Mouse (Mus musculus): Measurements from ENCODE around the gene Fkbp6. TPM values are rescaled to one million over a fixed set of nuclear protein-coding genes. Genes with fewer than 3 reads are reported as not detected.
A peak's percentile ranks its signal among the peaks of the same experiment; 100 is the strongest.

The Fkbp6 gene
- polyA plus RNA-seq, 1 experiment from 2014 or later = 0.38 TPM

DNA sequence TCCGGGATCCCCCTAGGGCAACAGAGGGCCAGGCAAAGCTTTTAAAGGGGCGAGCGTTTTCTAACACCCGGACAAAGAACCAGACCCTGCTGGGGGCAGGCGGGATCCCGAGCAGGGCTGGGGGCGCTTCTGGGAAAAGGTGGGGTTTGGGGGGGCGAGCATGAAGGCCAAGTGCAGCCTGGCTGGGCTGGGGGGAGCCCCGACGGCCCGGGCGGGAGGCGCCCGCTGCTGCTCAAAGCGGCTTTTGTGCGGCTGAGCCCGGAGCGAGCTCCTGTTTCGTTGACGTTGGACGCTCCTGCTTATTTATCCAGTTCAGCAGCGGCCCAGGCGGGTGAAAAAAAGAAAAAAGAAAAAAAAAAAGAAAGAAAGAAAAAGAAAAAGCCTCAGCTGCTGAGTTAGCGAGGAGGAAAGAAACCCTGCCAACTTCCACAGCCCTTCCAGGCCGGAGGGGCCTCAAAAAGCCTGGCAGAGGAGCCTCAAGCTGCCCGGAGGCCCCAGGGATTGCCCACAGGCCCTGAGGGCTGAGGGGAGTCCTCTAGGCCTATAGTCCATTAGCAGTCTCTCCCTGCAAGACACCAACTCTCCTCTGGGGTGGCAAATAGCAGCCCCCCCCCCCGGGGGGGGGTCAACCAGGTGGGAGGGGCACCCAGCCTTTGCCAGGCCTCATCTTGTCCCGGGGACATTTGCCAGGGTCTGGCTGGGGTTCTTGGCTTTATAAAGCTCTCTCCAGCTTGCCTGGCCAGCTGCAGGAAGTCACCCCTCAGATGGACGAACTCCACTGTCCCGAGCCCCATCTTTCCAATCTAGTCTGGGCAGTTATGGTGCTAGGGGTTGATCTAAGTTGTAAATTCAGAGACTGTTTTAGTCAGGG is 91.3 kb downstream of the Fkbp6 start:
- Histone ChIP-seq H3K36me3 (ENCODE audit: control insufficient read depth, insufficient read depth, low read length) (no peaks in the 10 kb centered on the region), H3K9me3 (ENCODE audit: control insufficient read depth, low read length) (0 out of 2 replicates have a peak, but pooled peaks cover 4% of the 10 kb centered on the region), H3K4me2 (ENCODE audit: low read length) (peak overlapping the region; percentile 48), H3K4me3 (replicated peaks; ENCODE audit: low read depth, low read length) (peak overlapping the region; percentile 27), H3K27ac (replicated peaks; ENCODE audit: low read depth, low read length) (peak overlapping the region; percentile 86), H3K9ac (replicated peaks; ENCODE audit: low read length) (peak overlapping the region; percentile 59), H3K27me3 (ENCODE audit: control insufficient read depth, insufficient read depth, low read length) (no peaks in the 10 kb centered on the region), H3K4me1 (ENCODE audit: control insufficient read depth, insufficient read depth, low read length) (peaks cover 16% of the 10 kb centered on the region)
- DNase-seq (peak; percentile 80), ATAC-seq (ENCODE audit: low FRiP score, low TSS enrichment) (peak; percentile 44; the same call in 1 of the 2 replicates)
- 10% methylated on average over 30 of the region's 30 CpGs for WGBS

DNA sequence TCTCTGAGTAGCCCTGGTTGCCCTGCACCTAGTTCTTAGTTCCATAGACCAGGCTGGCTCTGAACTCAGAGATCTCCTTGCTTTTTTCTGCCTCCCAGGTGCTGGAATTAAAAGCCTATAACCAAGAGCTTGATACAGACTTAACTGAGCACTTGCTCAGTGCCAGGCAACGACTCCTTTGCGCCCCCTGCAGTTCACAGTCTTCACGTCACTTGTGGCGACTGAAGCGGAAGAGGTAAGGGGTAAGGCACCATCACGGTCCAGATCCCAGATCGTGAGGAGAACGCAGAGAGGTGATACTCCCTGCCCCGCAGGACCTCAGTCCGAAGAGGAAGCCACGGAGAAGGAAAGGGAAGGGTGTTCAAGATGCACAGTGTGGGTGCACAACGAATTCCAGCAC is 92.3 kb downstream of the Fkbp6 start:
- no peak for ATAC-seq (ENCODE audit: low FRiP score, low TSS enrichment)
- Histone ChIP-seq H3K9me3 (ENCODE audit: control insufficient read depth, low read length) (0 out of 2 replicates have a peak, but pooled peaks cover 4% of the 10 kb centered on the region), H3K27me3 (ENCODE audit: control insufficient read depth, insufficient read depth, low read length) (no peaks in the 10 kb centered on the region), H3K4me2 (ENCODE audit: low read length) (no peak overlapping the region), H3K36me3 (ENCODE audit: control insufficient read depth, insufficient read depth, low read length) (no peaks in the 10 kb centered on the region), H3K4me3 (replicated peaks; ENCODE audit: low read depth, low read length) (no peak overlapping the region), H3K9ac (replicated peaks; ENCODE audit: low read length) (no peak overlapping the region), H3K27ac (replicated peaks; ENCODE audit: low read depth, low read length) (peak overlapping the region; percentile 86), H3K4me1 (ENCODE audit: control insufficient read depth, insufficient read depth, low read length) (peaks cover 20% of the 10 kb centered on the region)
- no peak for DNase-seq
- WGBS = 85% methylated on average over 12 of the region's 12 CpGs

DNA sequence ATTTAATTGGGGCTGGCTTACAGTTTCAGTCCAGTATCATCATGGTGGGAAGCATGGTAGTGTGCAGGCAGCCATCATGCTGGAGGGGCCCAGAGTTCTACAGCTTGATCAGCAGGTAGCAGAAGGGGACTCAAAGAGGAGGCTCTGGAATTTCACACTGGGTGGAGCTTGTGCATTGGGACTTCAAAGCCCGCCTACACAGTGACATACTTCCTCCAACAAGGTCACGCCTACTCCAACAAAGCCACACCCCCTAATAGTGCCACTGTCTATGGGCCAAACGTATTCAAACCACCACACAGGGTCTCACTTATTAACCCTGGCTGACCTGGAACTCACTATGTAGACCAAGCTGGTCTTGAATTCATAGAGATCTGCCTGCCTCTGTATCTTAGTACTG is 93.7 kb downstream of the Fkbp6 start:
- DNase-seq (no peak), ATAC-seq (ENCODE audit: low FRiP score, low TSS enrichment) (no peak)
- Histone ChIP-seq H3K9ac (replicated peaks; ENCODE audit: low read length) (no peak overlapping the region), H3K36me3 (ENCODE audit: control insufficient read depth, insufficient read depth, low read length) (no peaks in the 10 kb centered on the region), H3K27ac (replicated peaks; ENCODE audit: low read depth, low read length) (no peak overlapping the region), H3K4me1 (ENCODE audit: control insufficient read depth, insufficient read depth, low read length) (peaks cover 20% of the 10 kb centered on the region), H3K4me3 (replicated peaks; ENCODE audit: low read depth, low read length) (no peak overlapping the region), H3K4me2 (ENCODE audit: low read length) (no peak overlapping the region), H3K9me3 (ENCODE audit: control insufficient read depth, low read length) (0 out of 2 replicates have a peak, but pooled peaks cover 4% of the 10 kb centered on the region), H3K27me3 (ENCODE audit: control insufficient read depth, insufficient read depth, low read length) (no peaks in the 10 kb centered on the region)
- WGBS = 90% methylated on average over 3 of the region's 3 CpGs

DNA sequence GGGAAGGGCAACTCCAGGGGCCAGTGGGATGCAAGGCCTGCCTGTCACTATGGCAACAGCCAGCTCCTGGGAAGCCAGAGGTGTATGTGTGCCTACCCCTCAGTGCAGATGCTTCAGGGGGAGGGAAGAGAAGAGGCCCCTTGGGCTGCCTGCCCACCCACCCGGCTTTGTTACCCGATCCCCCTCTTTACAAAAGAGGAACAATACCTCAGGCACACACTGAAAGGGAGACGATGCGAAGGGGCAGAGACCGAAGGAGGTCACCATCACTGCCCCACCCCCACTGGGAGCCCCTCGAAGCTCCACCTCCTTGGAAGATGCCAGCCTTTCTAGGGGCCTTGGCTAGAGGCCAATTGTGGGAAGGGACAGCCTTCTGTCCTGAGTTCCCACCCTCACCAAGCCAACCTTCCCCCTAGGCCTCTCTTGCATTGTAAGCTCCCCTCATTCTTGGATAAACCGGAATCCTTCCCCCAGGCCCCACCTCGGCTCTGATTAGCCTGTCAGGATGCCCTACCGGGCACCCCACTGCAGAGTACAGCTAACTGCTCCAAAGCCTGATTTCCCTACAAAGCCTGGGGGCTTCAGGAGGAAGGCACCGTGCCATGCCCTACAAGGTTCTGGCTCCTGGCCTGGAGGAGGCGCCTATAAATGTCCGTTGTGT is 96.0 kb downstream of the Fkbp6 start:
- peak; percentile 87 for DNase-seq
- peak overlapping the region; percentile 74 for H3K27ac ChIP-seq (replicated peaks; ENCODE audit: low read depth, low read length)
- H3K4me1 ChIP-seq (ENCODE audit: control insufficient read depth, insufficient read depth, low read length) = peaks cover 35% of the 10 kb centered on the region
- peak; percentile 79 for ATAC-seq (ENCODE audit: low FRiP score, low TSS enrichment)
- 2% methylated on average over 12 of the region's 12 CpGs for WGBS
- H3K36me3 ChIP-seq (ENCODE audit: control insufficient read depth, insufficient read depth, low read length) = no peaks in the 10 kb centered on the region
- peaks cover 19% of the 10 kb centered on the region; the same call in 1 of the 2 replicates for H3K27me3 ChIP-seq (ENCODE audit: control insufficient read depth, insufficient read depth, low read length)
- 0 out of 2 replicates have a peak, but pooled peaks cover 4% of the 10 kb centered on the region for H3K9me3 ChIP-seq (ENCODE audit: control insufficient read depth, low read length)
- H3K4me3 ChIP-seq (replicated peaks; ENCODE audit: low read depth, low read length) = no peak overlapping the region
- H3K4me2 ChIP-seq (ENCODE audit: low read length) = 0 out of 2 replicates have a peak overlapping the region, but pooled peaks have one; percentile 15
- H3K9ac ChIP-seq (replicated peaks; ENCODE audit: low read length) = no peak overlapping the region; the same call in 1 of the 2 replicates

DNA sequence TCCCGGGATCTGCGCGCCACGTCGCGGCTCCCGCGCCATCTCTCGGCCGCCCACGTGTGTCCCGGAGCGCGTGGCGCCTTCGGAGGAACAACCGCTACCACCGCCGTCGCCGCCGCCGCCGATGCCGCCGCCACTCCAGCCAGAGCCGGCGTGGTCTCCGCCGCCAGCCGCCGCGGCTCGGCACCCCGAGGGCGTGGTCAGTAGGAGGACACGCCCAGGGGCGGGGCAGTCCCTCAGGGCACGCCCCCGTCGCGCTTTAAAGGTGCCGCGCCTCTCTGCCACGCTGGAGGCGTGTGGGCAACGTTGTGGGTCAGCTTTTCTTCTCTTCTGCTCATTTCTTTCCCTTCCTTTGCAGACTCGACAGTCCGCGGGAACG is 98.8 kb downstream of the Fkbp6 start, which contains the start of gene Fzd9:
TSS of gene Fzd9 (minus strand) at position 152 of the 376 bp plus-strand sequence.
- WGBS = under 1% methylated on average over 51 of the region's 51 CpGs
- H3K9me3 ChIP-seq (ENCODE audit: control insufficient read depth, low read length) = 0 out of 2 replicates have a peak, but pooled peaks cover 3% of the 10 kb centered on the region

DNA sequence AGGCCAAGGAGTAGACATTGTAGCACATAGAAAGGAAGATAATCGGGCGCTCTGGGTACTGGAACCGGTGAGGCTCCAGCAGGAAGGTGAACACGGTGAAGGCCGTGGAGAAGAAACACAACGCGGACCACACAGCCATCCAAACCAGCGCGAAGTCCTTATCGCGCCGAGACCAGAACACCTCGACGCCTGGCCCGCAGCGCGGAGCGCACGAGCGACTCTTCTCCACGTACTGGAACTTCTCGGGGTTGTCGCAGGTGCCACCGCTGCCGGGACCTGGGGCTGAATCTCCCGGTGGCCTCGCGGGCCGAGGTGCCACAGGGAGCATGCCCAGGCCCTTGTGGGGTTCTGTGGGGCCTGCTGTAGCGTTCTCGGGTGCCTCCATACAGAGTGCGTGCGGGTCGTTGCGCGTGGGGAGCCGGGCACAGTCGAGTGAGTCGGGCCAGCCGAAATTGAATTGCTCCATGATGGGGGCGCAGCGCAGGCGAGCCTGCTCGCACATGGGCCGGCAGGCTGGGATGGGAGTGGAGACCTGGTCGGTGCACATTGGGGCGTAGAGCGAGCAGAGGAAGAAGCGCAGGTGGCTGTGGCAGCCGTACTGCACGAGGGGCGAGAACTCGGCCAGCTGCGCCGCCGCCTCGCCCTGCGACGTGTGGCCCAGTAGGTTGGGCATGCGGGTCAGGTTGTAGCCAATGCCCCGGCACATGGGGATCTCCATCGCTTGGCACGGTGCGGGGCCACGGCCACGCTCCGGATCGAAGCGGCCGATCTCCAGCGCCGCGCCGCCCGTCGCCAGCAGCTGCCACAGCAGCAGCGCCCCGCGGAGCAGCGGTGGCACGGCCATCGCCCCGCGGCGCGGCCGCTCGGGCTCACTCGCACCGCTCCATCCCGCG is 99.4 kb downstream of the Fkbp6 start:
- no peaks in the 10 kb centered on the region for H3K9me3 ChIP-seq (ENCODE audit: control insufficient read depth, low read length)
- peak overlapping the region; percentile 57 for H3K4me3 ChIP-seq (replicated peaks; ENCODE audit: low read depth, low read length)
- H3K4me2 ChIP-seq (ENCODE audit: low read length) = peak overlapping the region; percentile 94
- H3K27me3 ChIP-seq (ENCODE audit: control insufficient read depth, insufficient read depth, low read length) = peaks cover 19% of the 10 kb centered on the region; the same call in 1 of the 2 replicates
- WGBS = 1% methylated on average over 92 of the region's 92 CpGs
- H3K9ac ChIP-seq (replicated peaks; ENCODE audit: low read length) = peak overlapping the region; percentile 58
- ATAC-seq (ENCODE audit: low FRiP score, low TSS enrichment) (peak; percentile 25; the same call in 1 of the 2 replicates), DNase-seq (peak; percentile 52)
- H3K27ac ChIP-seq (replicated peaks; ENCODE audit: low read depth, low read length) = no peak overlapping the region
- H3K36me3 ChIP-seq (ENCODE audit: control insufficient read depth, insufficient read depth, low read length) = peaks cover 15% of the 10 kb centered on the region
- peaks cover 28% of the 10 kb centered on the region; the same call in 1 of the 2 replicates for H3K4me1 ChIP-seq (ENCODE audit: control insufficient read depth, insufficient read depth, low read length)

More for the DNA sequence above, 98.8 kb downstream of the Fkbp6 start, which contains the start of gene Fzd9:
- DNase-seq = peak; percentile 96
- H3K27me3 ChIP-seq (ENCODE audit: control insufficient read depth, insufficient read depth, low read length) = peaks cover 19% of the 10 kb centered on the region; the same call in 1 of the 2 replicates
- H3K4me1 ChIP-seq (ENCODE audit: control insufficient read depth, insufficient read depth, low read length) = peaks cover 28% of the 10 kb centered on the region; the same call in 1 of the 2 replicates
- H3K27ac ChIP-seq (replicated peaks; ENCODE audit: low read depth, low read length) = no peak within 1 kb of the TSS
- H3K36me3 ChIP-seq (ENCODE audit: control insufficient read depth, insufficient read depth, low read length) = peaks cover 8% of the 10 kb centered on the region
- ATAC-seq (ENCODE audit: low FRiP score, low TSS enrichment) = peak; percentile 66
- H3K4me2 ChIP-seq (ENCODE audit: low read length) = peak within 1 kb of the TSS; percentile 94
- peak within 1 kb of the TSS; percentile 58 for H3K9ac ChIP-seq (replicated peaks; ENCODE audit: low read length)
- H3K4me3 ChIP-seq (replicated peaks; ENCODE audit: low read depth, low read length) = peak within 1 kb of the TSS; percentile 57

DNA sequence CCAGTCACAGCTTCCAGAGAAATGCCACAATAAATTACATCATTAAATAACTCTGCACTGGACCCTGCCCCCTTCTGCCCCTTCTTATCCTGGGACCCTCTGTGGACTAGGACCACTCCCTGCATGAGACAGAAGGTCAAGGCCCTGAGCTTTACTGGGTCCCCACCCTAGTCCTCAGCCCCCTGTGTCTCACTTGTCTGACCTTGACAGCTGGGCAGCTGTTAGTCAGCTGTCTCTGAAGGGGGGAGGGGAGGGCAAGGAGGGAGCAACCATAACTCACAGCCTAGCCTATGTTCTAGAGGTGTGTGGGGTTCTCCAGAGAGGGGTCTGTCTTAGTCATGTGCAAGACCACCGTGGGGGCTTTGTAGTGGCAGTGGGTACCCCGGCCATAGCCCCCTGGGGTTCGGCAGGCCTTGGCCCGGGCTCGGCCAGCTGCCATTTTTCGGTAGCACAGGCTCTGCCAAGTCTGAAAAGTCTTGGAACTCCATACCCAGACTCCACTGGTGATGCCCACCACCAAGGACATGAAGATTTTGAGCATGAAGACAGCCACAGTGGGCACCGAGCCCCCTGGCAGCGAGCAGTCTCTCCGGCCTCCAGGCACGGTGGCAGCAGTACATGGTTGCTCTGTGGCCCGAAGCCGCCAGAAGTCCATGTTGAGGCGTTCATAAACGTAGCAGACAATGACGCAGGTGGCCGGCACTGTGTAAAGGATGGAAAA is 100.7 kb downstream of the Fkbp6 start:
- Histone ChIP-seq H3K4me1 (ENCODE audit: control insufficient read depth, insufficient read depth, low read length) (peaks cover 25% of the 10 kb centered on the region; the same call in 1 of the 2 replicates), H3K9ac (replicated peaks; ENCODE audit: low read length) (no peak overlapping the region; the same call in 1 of the 2 replicates), H3K9me3 (ENCODE audit: control insufficient read depth, low read length) (no peaks in the 10 kb centered on the region), H3K4me2 (ENCODE audit: low read length) (peak overlapping the region; percentile 94), H3K36me3 (ENCODE audit: control insufficient read depth, insufficient read depth, low read length) (peaks cover 28% of the 10 kb centered on the region), H3K4me3 (replicated peaks; ENCODE audit: low read depth, low read length) (peak overlapping the region; percentile 57), H3K27ac (replicated peaks; ENCODE audit: low read depth, low read length) (no peak overlapping the region), H3K27me3 (ENCODE audit: control insufficient read depth, insufficient read depth, low read length) (peaks cover 19% of the 10 kb centered on the region; the same call in 1 of the 2 replicates)
- 77% methylated on average over 16 of the region's 16 CpGs for WGBS
- ATAC-seq (ENCODE audit: low FRiP score, low TSS enrichment) (no peak), DNase-seq (no peak)
